Mouse (Mus musculus) liver, embryonic 12.5 days (tissue): Measurements from ENCODE around the gene Olfr330. TPM values are rescaled to one million over a fixed set of nuclear protein-coding genes. Genes with fewer than 3 reads are reported as not detected.
"Not testable (repeated sequence)": the region's sequence is repeated elsewhere in the genome, so short reads cannot be mapped to it uniquely, and the experiment has no call there.

Source experiments
- ATAC-seq: fragments of 200-750 bp; cut with Nextera tagmentation; 2 replicates; pipeline ENCODE4 v1.8.0; 2017; ENCODE audit warnings: moderate number of reproducible peaks, mild to moderate bottlenecking, moderate library complexity
- H3K27ac ChIP-seq: fragments of 300-500 bp; sonication (generic); 2 replicates; pipeline ENCODE4 v1.5.1; 2016; ENCODE audit warnings: mild to moderate bottlenecking
- H3K27me3 ChIP-seq: fragments of 300-500 bp; sonication (generic); replicated peaks from 2 replicates; pipeline ENCODE4 v1.6.1; 2016; ENCODE audit warnings: mild to moderate bottlenecking, moderate library complexity
- H3K36me3 ChIP-seq: fragments of 300-500 bp; sonication (generic); 2 replicates; pipeline ENCODE4 v1.6.1; 2016; ENCODE audit warnings: mild to moderate bottlenecking, moderate library complexity
- H3K4me1 ChIP-seq: fragments of 300-500 bp; sonication (generic); 2 replicates; pipeline ENCODE4 v1.6.1; 2016
- H3K4me2 ChIP-seq: fragments of 300-500 bp; sonication (generic); 2 replicates; pipeline ENCODE4 v1.6.1; 2016; ENCODE audit warnings: mild to moderate bottlenecking, moderate library complexity
- H3K4me3 ChIP-seq: fragments of 300-500 bp; sonication (generic); 2 replicates; pipeline ENCODE4 v1.5.1; 2016; ENCODE audit warnings: mild to moderate bottlenecking, moderate library complexity
- H3K9ac ChIP-seq: fragments of 300-500 bp; sonication (generic); 2 replicates; pipeline ENCODE4 v1.6.1; 2016; ENCODE audit warnings: mild to moderate bottlenecking, moderate library complexity
- H3K9me3 ChIP-seq: fragments of 300-500 bp; sonication (generic); replicated peaks from 2 replicates; pipeline ENCODE4 v1.6.1; 2016; ENCODE audit warnings: mild to moderate bottlenecking, moderate library complexity
- WGBS: fragments of 180-500 bp; shearing (Covaris S2); methylation state at CpG from one replicate; pipeline ENCODE4 v1.1.7; 2016; ENCODE audit not compliant: insufficient replicate concordance; 5-methylcytosine and 5-hydroxymethylcytosine counted together
- polyA plus RNA-seq: library from polyadenylated mRNA; unstranded; fragments of >200 nt; fragmentation: Nextera tagmentation; extraction: Ambion mirVana; gene quantifications from 2 replicates; pipeline ENCODE4 v1.2.1, GENCODE M21; 2016

Olfr330 gene
- polyA plus RNA-seq, result not detected in 2 replicates

DNA sequence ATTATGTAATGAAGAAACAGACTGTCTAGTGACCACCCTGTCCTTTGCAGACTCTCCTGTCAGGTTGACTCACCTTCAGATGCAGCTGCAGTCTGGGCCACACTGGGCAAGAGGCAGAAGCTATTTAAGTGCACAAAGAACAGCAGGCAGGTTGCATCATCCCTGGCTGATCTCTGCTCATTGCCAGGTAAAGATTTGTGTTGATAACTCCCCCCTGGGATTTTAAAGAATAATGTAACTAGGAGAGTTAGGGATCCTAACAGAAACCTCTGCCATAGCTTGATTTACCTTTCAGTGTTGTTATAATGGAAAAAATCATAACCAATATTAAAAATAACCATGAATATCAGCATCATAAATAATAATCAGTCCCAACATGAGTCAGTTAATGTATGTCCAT is at the start of gene Olfr330:
Olfr330 (minus strand) TSS at position 101 of the 400 bp plus-strand sequence.
- H3K27me3 ChIP-seq, H3K9me3 ChIP-seq, H3K9ac ChIP-seq, H3K27ac ChIP-seq, H3K36me3 ChIP-seq, H3K4me2 ChIP-seq, H3K4me3 ChIP-seq, ATAC-seq, H3K4me1 ChIP-seq: not testable (repeated sequence)

DNA sequence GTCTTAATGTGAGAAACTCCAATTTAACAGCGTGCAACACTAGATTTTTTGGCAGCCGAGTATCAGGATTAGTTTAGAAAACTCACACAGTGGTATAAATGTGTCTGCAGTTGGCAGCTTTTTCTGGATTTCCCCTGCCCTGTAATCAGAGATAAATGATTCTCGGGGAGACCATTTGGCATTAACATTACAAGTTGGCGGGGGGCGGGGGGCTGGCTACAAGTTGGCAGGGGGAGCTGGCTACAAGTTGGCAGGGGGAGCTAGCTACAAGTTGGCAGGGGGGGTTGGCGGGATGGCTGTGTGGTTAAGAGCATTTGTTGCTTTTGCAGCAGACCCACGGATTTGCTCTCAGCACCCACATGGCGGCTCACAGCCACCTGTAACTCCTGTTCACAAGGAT is 44.0 kb upstream of the Olfr330 start:
- H3K27me3 ChIP-seq, result peaks cover 4% of the 10 kb centered on the region
- WGBS, result 62% methylated on average over 8 of the region's 8 CpGs
- no peaks in the 10 kb centered on the region for H3K36me3 ChIP-seq
- no peak overlapping the region for H3K27ac ChIP-seq
- H3K4me1 ChIP-seq, result no peaks in the 10 kb centered on the region
- H3K4me3 ChIP-seq, result no peak overlapping the region
- no peak for ATAC-seq
- no peak overlapping the region for H3K4me2 ChIP-seq
- no peak overlapping the region for H3K9ac ChIP-seq
- H3K9me3 ChIP-seq, result no peaks in the 10 kb centered on the region

DNA sequence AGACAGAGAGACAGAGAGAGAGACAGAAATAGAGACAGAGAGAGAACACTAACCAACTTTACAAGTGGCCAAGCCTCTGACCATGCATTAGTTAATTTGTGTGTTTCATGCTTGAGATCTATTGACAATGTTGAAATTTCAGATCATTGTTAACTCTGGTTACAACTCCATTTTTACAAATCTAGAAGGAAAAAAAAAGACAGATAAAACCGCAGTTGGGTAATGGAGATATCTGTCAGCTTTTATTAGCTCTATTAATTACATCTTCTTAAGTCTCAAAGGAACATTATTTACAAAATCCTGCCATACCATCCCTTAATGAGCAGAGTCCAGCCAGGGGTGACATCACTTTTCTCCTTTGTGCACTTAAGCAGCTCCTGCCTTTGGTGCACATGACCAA is 42.8 kb upstream of the Olfr330 start, which contains the start of gene Olfr325:
Olfr325 (plus strand) TSS at position 301 of the 400 bp plus-strand sequence.
- no peaks in the 10 kb centered on the region for H3K36me3 ChIP-seq
- no peak for ATAC-seq
- 71% methylated on average over 1 of the region's 1 CpGs for WGBS

DNA sequence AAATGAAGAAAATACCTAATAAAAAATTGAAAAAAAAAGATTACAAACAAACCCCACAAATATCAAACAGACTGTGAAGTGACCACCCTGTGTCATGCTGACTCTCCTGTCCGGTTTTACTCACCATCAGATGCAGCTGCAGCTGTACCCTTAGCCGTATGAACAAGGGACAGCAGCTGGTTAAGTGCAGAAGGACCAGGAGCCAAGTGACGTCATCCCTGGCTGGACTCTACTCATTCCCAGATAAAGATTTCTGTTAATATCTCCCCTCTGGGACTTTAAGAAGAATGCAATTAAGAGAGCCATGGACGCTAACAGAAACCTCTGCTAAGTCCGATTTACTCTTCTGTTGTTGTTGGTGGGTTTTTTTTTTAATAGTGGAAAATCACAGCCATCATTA is 35.8 kb upstream of the Olfr330 start, which contains the start of gene Olfr224:
Olfr224 (minus strand) TSS at position 149 of the 400 bp plus-strand sequence.
- H3K27ac ChIP-seq, result no peak within 1 kb of the TSS
- H3K4me3 ChIP-seq, result no peak within 1 kb of the TSS
- H3K9ac ChIP-seq, result no peak within 1 kb of the TSS
- H3K27me3 ChIP-seq, result no peaks in the 10 kb centered on the region
- H3K4me1 ChIP-seq, result no peaks in the 10 kb centered on the region
- ATAC-seq, result no peak
- WGBS, result 62% methylated on average over 5 of the region's 5 CpGs
- H3K36me3 ChIP-seq, result no peaks in the 10 kb centered on the region
- no peak within 1 kb of the TSS for H3K4me2 ChIP-seq
- H3K9me3 ChIP-seq, result no peaks in the 10 kb centered on the region

More for the DNA sequence above, 42.8 kb upstream of the Olfr330 start, which contains the start of gene Olfr325:
- no peak within 1 kb of the TSS for H3K9ac ChIP-seq
- H3K27me3 ChIP-seq, result peaks cover 4% of the 10 kb centered on the region
- no peak within 1 kb of the TSS for H3K27ac ChIP-seq
- H3K4me3 ChIP-seq, result no peak within 1 kb of the TSS
- H3K9me3 ChIP-seq, result no peaks in the 10 kb centered on the region
- no peak within 1 kb of the TSS for H3K4me2 ChIP-seq
- H3K4me1 ChIP-seq, result no peaks in the 10 kb centered on the region

DNA sequence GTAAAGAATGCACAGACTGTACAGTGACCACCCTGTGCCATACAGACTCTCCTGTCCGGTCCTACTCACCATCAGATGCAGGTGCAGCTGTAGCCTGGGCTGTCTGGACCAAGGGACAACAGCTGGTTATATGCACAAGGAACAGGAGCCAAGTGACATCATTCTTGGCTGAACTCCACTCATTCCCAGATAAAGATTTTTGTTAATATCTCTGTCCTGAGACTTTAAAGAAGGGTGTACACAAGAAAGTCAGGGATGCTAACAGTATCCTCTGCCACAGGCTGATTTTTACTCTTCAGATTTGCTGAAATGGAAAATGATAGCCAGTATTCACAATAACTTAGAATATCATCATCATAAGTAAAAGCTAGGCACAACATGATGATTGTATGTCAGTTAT is 20.9 kb upstream of the Olfr330 start, which contains the start of gene Olfr328:
Olfr328 (minus strand) TSS at position 101 of the 400 bp plus-strand sequence.
- Histone ChIP-seq H3K36me3 (no peaks in the 10 kb centered on the region), H3K27me3 (no peaks in the 10 kb centered on the region; the same call in 1 of the 2 replicates), H3K4me1 (no peaks in the 10 kb centered on the region), H3K27ac (no peak within 1 kb of the TSS), H3K4me2 (no peak within 1 kb of the TSS), H3K4me3 (no peak within 1 kb of the TSS), H3K9me3 (no peaks in the 10 kb centered on the region), H3K9ac (no peak within 1 kb of the TSS)
- WGBS, result 55% methylated on average over 1 of the region's 1 CpGs
- ATAC-seq, result no peak

DNA sequence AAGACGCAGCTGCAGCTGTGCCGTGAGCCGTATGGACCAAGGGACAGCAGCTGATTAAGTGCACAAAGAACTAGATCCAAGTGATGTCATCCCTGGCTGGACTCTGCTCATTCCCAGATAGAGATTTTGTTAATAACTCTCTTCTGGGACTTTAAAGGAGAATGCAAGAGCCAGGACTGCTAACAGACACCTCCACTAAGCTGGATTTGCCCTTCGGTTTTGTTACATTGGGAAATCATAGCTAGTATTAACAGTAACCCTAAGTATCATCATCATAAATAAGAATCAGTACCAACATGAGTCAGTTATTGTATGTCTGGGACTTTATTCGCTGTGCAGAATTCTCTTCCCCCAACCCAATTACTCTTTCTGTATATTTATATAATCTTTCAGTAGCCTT is 11.7 kb upstream of the Olfr330 start, which contains the start of gene Olfr329-ps:
Olfr329-ps (minus strand) TSS at position 101 of the 400 bp plus-strand sequence.
- Histone ChIP-seq H3K4me1 (no peaks in the 10 kb centered on the region), H3K4me2 (no peak within 1 kb of the TSS), H3K9ac (no peak within 1 kb of the TSS), H3K36me3 (no peaks in the 10 kb centered on the region), H3K4me3 (no peak within 1 kb of the TSS), H3K27ac (no peak within 1 kb of the TSS), H3K9me3 (no peaks in the 10 kb centered on the region), H3K27me3 (no peaks in the 10 kb centered on the region)
- 66% methylated on average over 5 of the region's 5 CpGs for WGBS
- no peak for ATAC-seq

DNA sequence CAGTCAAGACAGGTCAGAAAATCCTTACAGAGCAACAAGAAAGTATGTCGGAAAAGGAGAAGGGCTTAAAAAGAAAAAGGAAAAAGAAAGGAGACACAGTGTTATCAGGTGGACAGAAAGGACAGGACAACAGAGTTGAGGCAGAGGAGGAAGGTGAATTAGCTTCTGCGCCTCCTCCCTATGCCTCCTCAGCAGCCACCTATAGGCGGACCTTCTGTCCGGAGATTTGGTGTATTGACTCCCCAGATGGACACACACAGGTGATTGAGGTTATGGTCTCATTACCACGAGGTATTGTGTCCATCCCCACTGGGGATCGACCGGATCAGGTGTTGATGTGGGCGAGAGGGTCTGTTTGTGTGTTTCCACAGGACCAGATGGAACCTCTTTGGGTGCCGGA is 14.9 kb downstream of the Olfr330 start:
- H3K36me3 ChIP-seq, H3K9me3 ChIP-seq, ATAC-seq, H3K4me1 ChIP-seq, H3K27me3 ChIP-seq, H3K27ac ChIP-seq, H3K4me2 ChIP-seq, H3K4me3 ChIP-seq, H3K9ac ChIP-seq: not testable (repeated sequence)
- 73% methylated on average over 8 of the region's 9 CpGs for WGBS

DNA sequence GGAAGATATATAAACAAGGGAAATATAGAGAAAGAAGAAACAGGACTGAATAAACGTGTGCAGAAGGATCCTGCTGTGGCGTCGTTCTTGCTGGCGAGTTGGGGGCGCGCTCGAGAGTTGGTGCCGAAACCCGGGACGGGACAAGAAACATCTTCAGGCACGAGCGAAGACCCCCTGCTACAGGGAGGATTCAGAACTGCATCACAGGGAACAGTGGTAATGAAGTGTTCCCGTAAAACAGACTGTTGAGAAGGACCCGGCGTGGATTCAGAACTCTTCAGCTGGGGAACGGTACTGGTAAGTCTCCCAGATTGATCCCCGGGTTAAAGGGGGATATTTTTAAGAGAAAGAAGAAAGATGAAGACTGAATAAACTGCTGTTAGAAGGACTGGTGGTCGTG is 15.7 kb downstream of the Olfr330 start:
- not testable (repeated sequence) for H3K27ac ChIP-seq, H3K4me2 ChIP-seq, ATAC-seq, H3K27me3 ChIP-seq, H3K36me3 ChIP-seq, H3K4me1 ChIP-seq, H3K9ac ChIP-seq, H3K4me3 ChIP-seq, H3K9me3 ChIP-seq
- WGBS, result 84% methylated on average over 18 of the region's 18 CpGs

DNA sequence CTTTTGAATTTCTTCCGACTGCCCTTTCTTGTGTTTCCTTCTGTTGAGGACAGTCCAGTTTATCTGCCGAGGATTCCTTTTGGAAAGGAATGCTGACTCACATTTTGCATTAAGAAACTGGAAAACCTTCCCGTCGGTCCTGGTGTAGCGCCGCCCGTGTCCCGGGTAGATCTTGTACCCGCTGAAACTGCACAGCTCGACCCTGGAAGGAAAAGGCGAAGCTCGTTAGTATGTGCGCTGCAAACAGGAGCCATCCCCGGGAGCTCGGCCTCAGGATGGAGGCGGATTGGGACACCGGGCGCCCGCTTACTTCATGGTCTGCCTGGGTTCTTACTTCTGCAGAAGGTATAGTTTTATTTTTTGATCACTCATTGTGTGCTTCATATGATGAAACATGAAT is 25.6 kb downstream of the Olfr330 start:
- H3K9me3 ChIP-seq, H3K4me1 ChIP-seq, H3K4me3 ChIP-seq, H3K36me3 ChIP-seq, H3K27me3 ChIP-seq, H3K4me2 ChIP-seq, ATAC-seq, H3K27ac ChIP-seq, H3K9ac ChIP-seq: not testable (repeated sequence)
- 71% methylated on average over 19 of the region's 19 CpGs for WGBS

DNA sequence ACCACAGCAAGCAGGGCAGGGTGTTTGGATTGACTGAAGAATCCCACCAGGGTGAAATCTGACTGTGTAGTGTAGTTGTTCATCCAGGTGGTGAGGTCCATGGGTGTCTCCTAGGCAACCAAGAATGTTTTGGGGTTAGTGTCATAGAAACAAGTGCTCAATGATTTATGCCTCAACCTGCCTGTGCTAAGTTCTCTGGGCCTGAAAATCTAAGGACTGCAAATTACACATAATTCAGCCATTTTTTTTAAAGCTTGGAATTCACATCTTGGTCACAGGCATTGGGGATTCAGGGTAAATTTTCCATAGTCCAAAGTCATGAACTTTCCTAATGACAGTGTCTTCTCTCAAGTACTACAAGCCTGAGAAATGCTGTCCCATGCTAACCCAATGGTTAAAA is 32.2 kb downstream of the Olfr330 start, which contains the start of gene Olfr331:
Olfr331 (minus strand) TSS at position 101 of the 400 bp plus-strand sequence.
- not testable (repeated sequence) for H3K36me3 ChIP-seq, H3K4me2 ChIP-seq, H3K9me3 ChIP-seq, ATAC-seq, H3K27ac ChIP-seq, H3K4me1 ChIP-seq, H3K4me3 ChIP-seq, H3K27me3 ChIP-seq, H3K9ac ChIP-seq

DNA sequence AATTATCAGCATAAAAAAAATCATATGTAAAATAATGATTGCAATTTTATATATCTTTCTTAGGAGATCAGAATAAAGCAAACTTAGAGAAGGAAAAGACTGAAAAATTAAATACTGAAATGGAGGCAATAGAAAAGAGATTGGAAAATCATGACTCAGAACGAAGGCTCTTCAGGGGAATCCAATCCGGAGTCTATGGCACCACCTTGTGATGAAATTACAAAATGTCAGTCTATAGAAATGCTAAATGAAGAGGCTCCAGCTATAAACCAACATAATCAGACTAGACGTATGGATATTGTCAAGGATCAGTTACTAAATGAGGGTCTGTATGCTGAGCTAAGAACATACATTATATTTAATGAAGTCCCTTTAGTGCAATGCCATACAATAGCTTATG is 35.3 kb downstream of the Olfr330 start:
- WGBS, result 58% methylated on average over 3 of the region's 3 CpGs
- H3K9me3 ChIP-seq, result no peaks in the 10 kb centered on the region
- no peak overlapping the region for H3K4me2 ChIP-seq
- no peak for ATAC-seq
- no peaks in the 10 kb centered on the region for H3K36me3 ChIP-seq
- H3K4me3 ChIP-seq, result no peak overlapping the region
- no peak overlapping the region for H3K27ac ChIP-seq
- no peaks in the 10 kb centered on the region for H3K27me3 ChIP-seq
- no peak overlapping the region for H3K9ac ChIP-seq
- H3K4me1 ChIP-seq, result no peaks in the 10 kb centered on the region

DNA sequence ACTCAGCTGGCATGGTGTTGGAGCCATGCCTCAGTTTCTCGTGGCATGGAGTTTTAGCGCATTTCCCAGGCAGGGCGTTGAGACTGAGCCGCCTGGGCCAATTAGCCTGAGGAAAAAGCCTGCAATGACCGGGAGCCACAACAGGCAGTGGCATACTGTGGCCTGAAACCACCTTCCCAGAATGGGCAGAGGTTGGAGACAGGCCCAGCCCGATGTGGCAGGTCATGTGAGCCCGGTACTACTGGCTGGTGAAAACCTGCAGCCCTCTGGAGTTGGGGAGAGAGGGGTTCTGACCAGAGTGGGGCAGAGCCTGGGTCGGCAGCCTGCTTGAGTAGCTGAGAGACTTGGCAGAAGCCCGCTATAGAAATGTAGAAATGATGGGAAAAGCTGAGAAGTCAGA is 35.9 kb downstream of the Olfr330 start:
- Histone ChIP-seq H3K9ac (no peak overlapping the region), H3K4me2 (no peak overlapping the region), H3K36me3 (no peaks in the 10 kb centered on the region), H3K4me1 (no peaks in the 10 kb centered on the region), H3K27ac (no peak overlapping the region), H3K4me3 (no peak overlapping the region), H3K9me3 (no peaks in the 10 kb centered on the region), H3K27me3 (no peaks in the 10 kb centered on the region)
- ATAC-seq, result no peak
- 65% methylated on average over 9 of the region's 9 CpGs for WGBS

DNA sequence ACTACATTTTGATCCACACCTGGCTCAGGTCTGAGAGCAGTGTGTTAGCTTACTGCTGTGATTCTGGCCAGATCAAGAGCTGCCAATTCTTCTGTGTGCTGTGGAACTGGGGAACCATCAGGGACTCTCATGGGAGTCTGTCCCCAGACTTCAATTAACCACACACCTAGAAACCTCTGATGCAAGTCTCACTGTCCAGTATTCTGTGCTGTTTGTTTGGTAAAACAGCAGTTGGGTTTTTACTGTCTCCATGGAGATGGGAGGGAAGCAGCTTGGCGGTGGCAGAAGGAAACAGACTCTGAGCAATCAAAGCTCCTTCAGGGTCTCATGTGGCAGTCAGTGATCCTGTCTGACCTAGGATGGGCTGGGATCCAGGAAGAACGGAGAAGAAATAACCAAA is 42.2 kb downstream of the Olfr330 start, which contains the start of gene Olfr332:
Olfr332 (minus strand) TSS at position 101 of the 400 bp plus-strand sequence.
- Histone ChIP-seq H3K36me3 (no peaks in the 10 kb centered on the region), H3K9ac (no peak within 1 kb of the TSS), H3K9me3 (no peaks in the 10 kb centered on the region), H3K27me3 (no peaks in the 10 kb centered on the region), H3K4me1 (no peaks in the 10 kb centered on the region), H3K4me3 (no peak within 1 kb of the TSS), H3K4me2 (no peak within 1 kb of the TSS), H3K27ac (no peak within 1 kb of the TSS)
- no peak for ATAC-seq
- WGBS, result 64% methylated on average over 2 of the region's 2 CpGs
